Mouse (Mus musculus) myocyte (in vitro differentiated cells): ENCODE measurements at regions not wholly inside any gene's neighbourhood (a gene's known extent, or its start where the extent isn't known, plus 50 kb on each side); places are given as distances from the start of the nearest gene placed in this dataset.

Experiments
- CEBPB ChIP-seq: IDR thresholded peaks from 2 replicates; pipeline ENCODE4 v1.6.1; 2011; ENCODE audit warnings: mild to moderate bottlenecking, moderate library complexity; ENCODE audit not compliant: poor library complexity, insufficient read depth, severe bottlenecking
- E2F4 ChIP-seq: IDR thresholded peaks from one replicate; pipeline ENCODE4 v1.6.1; 2011; ENCODE audit warnings: mild to moderate bottlenecking, control low read depth, moderate library complexity; ENCODE audit not compliant: insufficient read depth
- POLR2A ChIP-seq: IDR thresholded peaks from one replicate; pipeline ENCODE4 v1.6.1; 2011; ENCODE audit warnings: low read depth, mild to moderate bottlenecking, control low read depth, moderate library complexity; ENCODE audit not compliant: insufficient read length
- USF1 ChIP-seq: IDR thresholded peaks from one replicate; pipeline ENCODE4 v1.6.1; 2011; ENCODE audit warnings: low read depth, mild to moderate bottlenecking, control low read depth, moderate library complexity

- TF ChIP-seq USF1, result no peak
- no peak for TF ChIP-seq POLR2A
- no peak for TF ChIP-seq E2F4
- TF ChIP-seq CEBPB, result no peak
Observed at GRCm38 (mm10) chr11:48748066-48748465, 52.1 kb upstream of the Rack1 start.
